Mouse (Mus musculus) large intestine, adult 2 months (tissue): ENCODE measurements around the gene Rps18. TPM values are rescaled to one million over a fixed set of nuclear protein-coding genes. Genes with fewer than 3 reads are reported as not detected.
"Not testable (repeated sequence)": the region's sequence is repeated elsewhere in the genome, so short reads cannot be mapped to it uniquely, and the experiment has no call there.

Experiments used
- DNase-seq: peaks from one replicate; pipeline ENCODE4 v3.0.0-alpha.2; 2012; ENCODE audit warnings: low read depth, low spot score
- WGBS: fragments of 180-500 bp; shearing (Covaris S2); methylation state at CpG from one replicate; pipeline ENCODE4 v1.1.7; 2018; 5-methylcytosine and 5-hydroxymethylcytosine counted together
- polyA plus RNA-seq: library from polyadenylated mRNA; depleted of rRNA; stranded (reverse); fragments of >200 nt; gene quantifications from 2 replicates; pipeline ENCODE4 v1.2.3, GENCODE M21; 2012; rRNA removed

Gene Rps18
- polyA plus RNA-seq, 1 experiment, result 617 TPM

GRCm38 (mm10) chr17:33911813-33912414, 43.9 kb downstream of the Rps18 start:
- 87% methylated on average over 28 of the region's 28 CpGs for WGBS
- no peak for DNase-seq

GRCm38 (mm10) chr17:33911052-33911812, 44.6 kb downstream of the Rps18 start:
- DNase-seq, result no peak
- WGBS, result 87% methylated on average over 31 of the region's 31 CpGs

- WGBS, result 37% methylated on average over 11 of the region's 11 CpGs
- DNase-seq, result no peak
Measured at GRCm38 (mm10) chr17:33910346-33911051, 45.3 kb downstream of the Rps18 start.

- WGBS, result under 1% methylated on average over 14 of the region's 14 CpGs
- DNase-seq, result no peak
Measured at GRCm38 (mm10) chr17:33909869-33910250, 45.9 kb downstream of the Rps18 start.

GRCm38 (mm10) chr17:33909077-33909868, 46.5 kb downstream of the Rps18 start, which contains the start of gene Daxx:
Gene Daxx (plus strand): TSS chr17:33909414.
- DNase-seq, result peak; percentile 92
- 1% methylated on average over 68 of the region's 68 CpGs for WGBS

GRCm38 (mm10) chr17:33908331-33909076, 47.3 kb downstream of the Rps18 start:
- DNase-seq, result no peak
- under 1% methylated on average over 44 of the region's 44 CpGs for WGBS

GRCm38 (mm10) chr17:33904835-33905234, 51.0 kb downstream of the Rps18 start, which contains the start of gene Platr17:
Gene Platr17 (plus strand): TSS chr17:33905135.
- DNase-seq, result not testable (repeated sequence)
- 30% methylated on average over 4 of the region's 4 CpGs for WGBS

GRCm38 (mm10) chr17:33903911-33904651, 51.7 kb downstream of the Rps18 start:
- 71% methylated on average over 6 of the region's 6 CpGs for WGBS
- not testable (repeated sequence) for DNase-seq

GRCm38 (mm10) chr17:33902491-33902890, 53.3 kb downstream of the Rps18 start:
- 79% methylated on average over 7 of the region's 7 CpGs for WGBS
- no peak for DNase-seq

GRCm38 (mm10) chr17:33902079-33902478, 53.7 kb downstream of the Rps18 start:
- WGBS, result 28% methylated on average over 4 of the region's 4 CpGs

More at GRCm38 (mm10) chr17:33902079-33902478, 53.7 kb downstream of the Rps18 start:
- no peak for DNase-seq

Other genes starting within 250 kb of the Rps18 start
- 53.8 and 55.5 TPM in 2 replicates for gene March2, start 237.3 kb downstream of the Rps18 start, polyA plus RNA-seq
- gene Rab11b, start 195.5 kb downstream of the Rps18 start, polyA plus RNA-seq, result 268 and 292 TPM in 2 replicates
- 21.9 and 75.2 TPM in 2 replicates for gene Angptl4, start 174.2 kb downstream of the Rps18 start, polyA plus RNA-seq
- gene Kank3, start 145.5 kb downstream of the Rps18 start, polyA plus RNA-seq, result 19.7 and 22.0 TPM in 2 replicates
- gene Rps28, start 131.4 kb downstream of the Rps18 start, polyA plus RNA-seq, result 844 and 888 TPM in 2 replicates
- gene Ndufa7, start 131.4 kb downstream of the Rps18 start, polyA plus RNA-seq, result 365 and 370 TPM in 2 replicates
- 22.0 and 27.3 TPM in 2 replicates for gene Cd320, start 112.9 kb downstream of the Rps18 start, polyA plus RNA-seq
- not detected in 2 replicates for gene Gm7029, start 82.2 kb downstream of the Rps18 start, polyA plus RNA-seq
- 17.1 and 17.6 TPM in 2 replicates for gene Kifc1, start 65.3 kb downstream of the Rps18 start, polyA plus RNA-seq
- gene Platr17, start 50.9 kb downstream of the Rps18 start, polyA plus RNA-seq, result 0.67 TPM in 1 of 2 replicates, not detected in the other
- 34.1 and 41.0 TPM in 2 replicates for gene Daxx, start 46.6 kb downstream of the Rps18 start, polyA plus RNA-seq
- 203 and 264 TPM in 2 replicates for gene Tapbp, start 40.1 kb downstream of the Rps18 start, polyA plus RNA-seq
- 37.1 and 49.3 TPM in 2 replicates for gene Zbtb22, start 40.1 kb downstream of the Rps18 start, polyA plus RNA-seq
- 46.1 and 63.1 TPM in 2 replicates for gene Rgl2, start 26.5 kb downstream of the Rps18 start, polyA plus RNA-seq
- 28.6 and 35.4 TPM in 2 replicates for gene Pfdn6, start 15.7 kb downstream of the Rps18 start, polyA plus RNA-seq
- gene Wdr46, start 15.3 kb downstream of the Rps18 start, polyA plus RNA-seq, result 19.1 and 23.6 TPM in 2 replicates
- 15.6 and 19.8 TPM in 2 replicates for gene B3galt4, start 4.5 kb downstream of the Rps18 start, polyA plus RNA-seq
- gene Vps52, start 189 bp downstream of the Rps18 start, polyA plus RNA-seq, result 44.6 and 59.1 TPM in 2 replicates
- gene H2-K1, start 44.3 kb upstream of the Rps18 start, polyA plus RNA-seq, result 5,020 and 5,402 TPM in 2 replicates
- gene Ring1, start 68.7 kb upstream of the Rps18 start, polyA plus RNA-seq, result 17.0 and 21.3 TPM in 2 replicates
- 43.2 and 48.6 TPM in 2 replicates for gene H2-Ke6, start 72.1 kb upstream of the Rps18 start, polyA plus RNA-seq
- 129 and 133 TPM in 2 replicates for gene Slc39a7, start 75.7 kb upstream of the Rps18 start, polyA plus RNA-seq
- 41.6 and 49.9 TPM in 2 replicates for gene Rxrb, start 75.8 kb upstream of the Rps18 start, polyA plus RNA-seq
- gene Col11a2, start 83.4 kb upstream of the Rps18 start, polyA plus RNA-seq, result 0.60 and 0.95 TPM in 2 replicates
- gene H2-Oa, start 136.3 kb upstream of the Rps18 start, polyA plus RNA-seq, result 16.5 and 21.5 TPM in 2 replicates
- gene H2-DMa, start 163.5 kb upstream of the Rps18 start, polyA plus RNA-seq, result 218 and 235 TPM in 2 replicates
- gene Brd2, start 166.6 kb upstream of the Rps18 start, polyA plus RNA-seq, result 85.8 and 92.2 TPM in 2 replicates
- 31.0 and 41.3 TPM in 2 replicates for gene H2-DMb2, start 187.3 kb upstream of the Rps18 start, polyA plus RNA-seq
- gene H2-DMb1, start 197.1 kb upstream of the Rps18 start, polyA plus RNA-seq, result 322 and 350 TPM in 2 replicates
- 80.6 and 126 TPM in 2 replicates for gene Tap1, start 231.6 kb upstream of the Rps18 start, polyA plus RNA-seq
- 195 and 254 TPM in 2 replicates for gene Psmb9, start 231.8 kb upstream of the Rps18 start, polyA plus RNA-seq
- gene Psmb8, start 241.7 kb upstream of the Rps18 start, polyA plus RNA-seq, result 391 and 440 TPM in 2 replicates
- 44.9 and 56.5 TPM in 2 replicates for gene Tap2, start 247.5 kb upstream of the Rps18 start, polyA plus RNA-seq